In genomic region chr17:83179569-83179968, GRCm38 (mm10) we compare ENCODE assay signal across 22 mouse cellular contexts. TPM values are rescaled to one million over a fixed set of nuclear protein-coding genes. Genes with fewer than 3 reads are reported as not detected.
DNase-seq lines count a peak whose midpoint lies in the region; ATAC-seq lines count a peak whose summit lies in the region.
"Had no signal": no experiment of that assay in that cellular context is flagged by ENCODE, and none has a peak within 500 bp of the region (broad histone marks: within the 10 kb centered on the region; RNA-seq: fewer than 3 reads in every experiment).

No protein-coding gene starts in this region.

- DNase-seq in kidney, postnatal 14 days, result no peak
- no peak for DNase-seq in neural tube, embryonic 10.5 days (ENCODE audit: extremely low spot score, low spot score)
- no peak for DNase-seq in heart, adult 11 months
- DNase-seq: B cell, adult 2 months; cerebellum, postnatal 10 days; gastrocnemius, adult 2 months; heart, postnatal 14 days; kidney, postnatal 10 days; liver, postnatal 0 days; lung, postnatal 14 days; right cerebral cortex, postnatal 25 days; thymus, adult 18-20 months; thymus, postnatal 4 days had no signal

- ATAC-seq in kidney, embryonic 14.5 days (ENCODE audit: low FRiP score, low TSS enrichment), result no peak
- 0 out of 2 replicates have a peak, but pooled peaks have one; percentile 25 for ATAC-seq in neural tube, embryonic 12.5 days (ENCODE audit: low FRiP score, low read depth)
- 0 out of 2 replicates have a peak, but pooled peaks have one; percentile 17 for ATAC-seq in hindbrain, embryonic 16.5 days
- ATAC-seq in CD4-positive, CD25-positive, alpha-beta regulatory T cell, adult 4 months, result no peak
- ATAC-seq: inflammation-experienced regulatory T-cells, adult 6 months had no signal

- H3K4me1 ChIP-seq in kidney, embryonic 14.5 days (ENCODE audit: control insufficient read depth, insufficient read depth, low read length), result peaks cover 75% of the 10 kb centered on the region
- H3K4me1 ChIP-seq in neural tube, embryonic 12.5 days, result peaks cover 19% of the 10 kb centered on the region
- no peaks in the 10 kb centered on the region; the same call in 1 of the 2 replicates for H3K4me1 ChIP-seq in hindbrain, embryonic 16.5 days (ENCODE audit: control insufficient read depth, insufficient read depth, low read depth, low read length)
- H3K4me1 ChIP-seq: embryonic facial prominence, embryonic 15.5 days; megakaryocyte, embryonic 14.5 days; stomach, embryonic 15.5 days had no signal

- 42% methylated on average over 4 of the region's 4 CpGs for WGBS in kidney, embryonic 14.5 days
- 68% methylated on average over 4 of the region's 4 CpGs for WGBS in neural tube, embryonic 12.5 days
- 62% methylated on average over 4 of the region's 4 CpGs for WGBS in hindbrain, embryonic 16.5 days

- H3K36me3 ChIP-seq in kidney, embryonic 14.5 days (ENCODE audit: control insufficient read depth, insufficient read depth, low read length), result no peaks in the 10 kb centered on the region
- H3K36me3 ChIP-seq in neural tube, embryonic 12.5 days, result no peaks in the 10 kb centered on the region
- no peaks in the 10 kb centered on the region for H3K36me3 ChIP-seq in hindbrain, embryonic 16.5 days (ENCODE audit: control insufficient read depth, insufficient read depth, low read length)
- H3K36me3 ChIP-seq: embryonic facial prominence, embryonic 15.5 days; heart, embryonic 12.5 days; stomach, embryonic 15.5 days had no signal

- H3K27me3 ChIP-seq in kidney, embryonic 14.5 days (ENCODE audit: control insufficient read depth, insufficient read depth, low read length), result no peaks in the 10 kb centered on the region
- no peaks in the 10 kb centered on the region for H3K27me3 ChIP-seq in neural tube, embryonic 12.5 days (replicated peaks)
- H3K27me3 ChIP-seq in hindbrain, embryonic 16.5 days (replicated peaks; ENCODE audit: control insufficient read depth, insufficient read depth, low read length), result no peaks in the 10 kb centered on the region
- H3K27me3 ChIP-seq: heart, embryonic 12.5 days; stomach, embryonic 15.5 days had no signal

- peak overlapping the region; percentile 60; the same call in 1 of the 2 replicates for H3K27ac ChIP-seq in kidney, embryonic 14.5 days (ENCODE audit: low read depth, low read length)
- H3K27ac ChIP-seq in neural tube, embryonic 12.5 days, result no peak overlapping the region
- no peak overlapping the region for H3K27ac ChIP-seq in hindbrain, embryonic 16.5 days (ENCODE audit: low read depth, low read length)
- H3K27ac ChIP-seq: embryonic facial prominence, embryonic 15.5 days; gastrocnemius, adult 2 months had no signal

- H3K4me2 ChIP-seq in kidney, embryonic 14.5 days (replicated peaks; ENCODE audit: low read depth, low read length), result no peak overlapping the region
- H3K4me2 ChIP-seq in neural tube, embryonic 12.5 days (replicated peaks), result no peak overlapping the region
- no peak overlapping the region for H3K4me2 ChIP-seq in hindbrain, embryonic 16.5 days (ENCODE audit: low read length)
- H3K4me2 ChIP-seq: embryonic facial prominence, embryonic 15.5 days; heart, embryonic 12.5 days; stomach, embryonic 15.5 days had no signal

- no peak overlapping the region for H3K4me3 ChIP-seq in kidney, embryonic 14.5 days (ENCODE audit: low read length)
- H3K4me3 ChIP-seq in neural tube, embryonic 12.5 days, result no peak overlapping the region
- H3K4me3 ChIP-seq in hindbrain, embryonic 16.5 days (ENCODE audit: low read length), result no peak overlapping the region
- H3K4me3 ChIP-seq: embryonic facial prominence, embryonic 15.5 days; gastrocnemius, adult 2 months; heart, embryonic 12.5 days; megakaryocyte, embryonic 14.5 days; stomach, embryonic 15.5 days had no signal

- no peak overlapping the region for H3K9ac ChIP-seq in kidney, embryonic 14.5 days (ENCODE audit: low read depth, low read length)
- no peak overlapping the region for H3K9ac ChIP-seq in neural tube, embryonic 12.5 days
- no peak overlapping the region for H3K9ac ChIP-seq in hindbrain, embryonic 16.5 days (ENCODE audit: low read depth, low read length)
- H3K9ac ChIP-seq: embryonic facial prominence, embryonic 15.5 days; heart, embryonic 12.5 days; liver, postnatal 0 days; stomach, embryonic 15.5 days had no signal

- H3K9me3 ChIP-seq in kidney, embryonic 14.5 days (ENCODE audit: control insufficient read depth, low read length), result no peaks in the 10 kb centered on the region
- H3K9me3 ChIP-seq in neural tube, embryonic 12.5 days, result no peaks in the 10 kb centered on the region
- H3K9me3 ChIP-seq in hindbrain, embryonic 16.5 days (ENCODE audit: control insufficient read depth, low read length), result no peaks in the 10 kb centered on the region
- H3K9me3 ChIP-seq: embryonic facial prominence, embryonic 15.5 days had no signal

RNA-seq across cellular contexts. Expression of gene Pkdcc, which starts 35.5 kb away (rescaled TPM):
- polyA plus RNA-seq in kidney, embryonic 14.5 days (2014; fragmentation: Nextera tagmentation; extraction: Ambion mirVana), result 48.7 and 82.9 TPM in 2 replicates
- polyA plus RNA-seq in neural tube, embryonic 12.5 days (2016; fragmentation: Nextera tagmentation; extraction: Ambion mirVana), result 10.8 and 11.3 TPM in 2 replicates
- 5.0 and 5.1 TPM in 2 replicates for polyA plus RNA-seq in hindbrain, embryonic 16.5 days (2015; fragmentation: Nextera tagmentation; extraction: Ambion mirVana)
- not detected for polyA plus RNA-seq in CD4-positive, CD25-positive, alpha-beta regulatory T cell, adult 4 months (2017; shearing (Covaris generic))

Comparison
In these comparisons a context has a peak if more than half of its experiments do, and no peak if none do; other contexts are left out.
1. ATAC-seq: peak in neural tube, embryonic 12.5 days (single experiment) and hindbrain, embryonic 16.5 days (single experiment); none in kidney, embryonic 14.5 days (single experiment) and CD4-positive, CD25-positive, alpha-beta regulatory T cell, adult 4 months (single experiment).